Mouse (Mus musculus) megakaryocyte, embryonic 14.5 days (primary cell): Measurements from ENCODE around the gene Adamts20.

Experiments used
- FLI1 ChIP-seq: IDR thresholded peaks from 2 replicates; pipeline ENCODE4 v1.6.1; 2012; ENCODE audit warnings: low read length, inconsistent platforms, mixed read lengths
- GATA1 ChIP-seq: IDR thresholded peaks from 3 replicates; pipeline ENCODE4 v1.6.1; 2012; ENCODE audit warnings: mixed read lengths, low read length, inconsistent platforms, borderline replicate concordance

- TF ChIP-seq GATA1 (no peak), FLI1 (no peak)
Measured at GRCm38 (mm10) chr15:94463251-94463650, 2.0 kb downstream of the Adamts20 start.
